In the genomic region with DNA sequence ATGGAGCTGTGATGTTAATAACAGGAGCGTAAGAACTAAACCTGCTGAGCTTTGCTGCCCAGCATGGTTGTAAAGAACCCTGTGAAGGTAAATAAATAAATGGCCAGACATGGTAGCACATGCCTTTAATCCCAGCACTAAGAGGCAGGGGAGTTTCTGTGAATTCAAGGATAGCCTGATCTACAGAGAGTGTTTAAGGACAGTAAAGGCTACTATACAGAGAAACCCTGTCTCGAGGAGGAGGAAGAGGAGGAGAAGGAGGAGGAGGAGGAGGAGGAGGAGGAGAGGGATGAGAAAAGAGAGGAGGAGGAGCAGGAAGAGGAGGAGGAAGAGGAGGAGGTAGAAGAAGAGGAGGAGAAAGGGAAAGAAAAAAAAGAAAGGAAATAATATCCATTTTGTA, we compare ENCODE assay signal across 8 mouse cellular contexts. TPM values are rescaled to one million over a fixed set of nuclear protein-coding genes. Genes with fewer than 3 reads are reported as not detected.
DNase-seq lines count a peak whose midpoint lies in the region; ATAC-seq and TF ChIP-seq lines count a peak whose summit lies in the region.

No protein-coding gene starts in this region.

- no peaks in the 10 kb centered on the region for H3K9me3 ChIP-seq in embryonic facial prominence, embryonic 14.5 days (ENCODE audit: control insufficient read depth, low read length)
- H3K9me3 ChIP-seq in limb, embryonic 10.5 days (replicated peaks), result no peaks in the 10 kb centered on the region
- H3K9me3 ChIP-seq in neural tube, embryonic 15.5 days (replicated peaks), result no peaks in the 10 kb centered on the region

- WGBS in embryonic facial prominence, embryonic 14.5 days, result 42% methylated on average over 2 of the region's 2 CpGs
- WGBS in limb, embryonic 10.5 days, result 43% methylated on average over 2 of the region's 2 CpGs
- 26% methylated on average over 2 of the region's 2 CpGs for WGBS in neural tube, embryonic 15.5 days

- H3K4me1 ChIP-seq in embryonic facial prominence, embryonic 14.5 days (ENCODE audit: control insufficient read depth, insufficient read depth, low read length), result peaks cover 7% of the 10 kb centered on the region; the same call in 1 of the 2 replicates
- H3K4me1 ChIP-seq in limb, embryonic 10.5 days, result peaks cover 20% of the 10 kb centered on the region
- H3K4me1 ChIP-seq in neural tube, embryonic 15.5 days, result peaks cover 21% of the 10 kb centered on the region

- peak overlapping the region; percentile 85 for H3K4me3 ChIP-seq in layer of hippocampus, adult 2 months
- peak overlapping the region; percentile 54 for H3K4me3 ChIP-seq in embryonic facial prominence, embryonic 14.5 days (ENCODE audit: low read depth, low read length)
- H3K4me3 ChIP-seq in limb, embryonic 10.5 days, result peak overlapping the region; percentile 68
- peak overlapping the region; percentile 62 for H3K4me3 ChIP-seq in neural tube, embryonic 15.5 days (replicated peaks)

- ATAC-seq in embryonic facial prominence, embryonic 14.5 days (ENCODE audit: low read depth), result no peak
- no peak for ATAC-seq in neural tube, embryonic 15.5 days (ENCODE audit: low FRiP score)
- ATAC-seq in frontal cortex, adult (ENCODE audit: low TSS enrichment), result no peak

- peak overlapping the region; percentile 67 for H3K9ac ChIP-seq in embryonic facial prominence, embryonic 14.5 days (ENCODE audit: low read depth, low read length)
- H3K9ac ChIP-seq in neural tube, embryonic 15.5 days (replicated peaks), result peak overlapping the region; percentile 75

- no peak for TF ChIP-seq CTCF in layer of hippocampus, adult 2 months (conservative IDR thresholded peaks at IDR 0.05)

- no peak for DNase-seq in layer of hippocampus, adult 2 months (ENCODE audit: low spot score in 2 of 2)
- DNase-seq in layer of hippocampus, postnatal 25 days (ENCODE audit: extremely low spot score in 1 of 2, low spot score in 1 of 2), result no peak
- no peak for DNase-seq in embryonic facial prominence, embryonic 14.5 days (ENCODE audit: low spot score)
- no peak for DNase-seq in limb, embryonic 10.5 days (ENCODE audit: low spot score)
- DNase-seq in spleen, postnatal 4 days (ENCODE audit: low spot score in 2 of 2), result no peak
- no peak for DNase-seq in layer of hippocampus, postnatal 14 days (ENCODE audit: low spot score in 2 of 2)

- no peaks in the 10 kb centered on the region for H3K27me3 ChIP-seq in embryonic facial prominence, embryonic 14.5 days (replicated peaks; ENCODE audit: control insufficient read depth, insufficient read depth, low read length)
- no peaks in the 10 kb centered on the region for H3K27me3 ChIP-seq in limb, embryonic 10.5 days (ENCODE audit: low read depth, poor library complexity, severe bottlenecking)
- no peaks in the 10 kb centered on the region for H3K27me3 ChIP-seq in neural tube, embryonic 15.5 days (replicated peaks)

- peak overlapping the region; percentile 83 for H3K4me2 ChIP-seq in embryonic facial prominence, embryonic 14.5 days (ENCODE audit: low read depth, low read length)
- H3K4me2 ChIP-seq in neural tube, embryonic 15.5 days, result peak overlapping the region; percentile 95

- no peaks in the 10 kb centered on the region for H3K36me3 ChIP-seq in embryonic facial prominence, embryonic 14.5 days (ENCODE audit: control insufficient read depth, insufficient read depth, low read length)
- peaks cover 5% of the 10 kb centered on the region; the same call in 1 of the 2 replicates for H3K36me3 ChIP-seq in limb, embryonic 10.5 days
- H3K36me3 ChIP-seq in neural tube, embryonic 15.5 days, result no peaks in the 10 kb centered on the region

- H3K27ac ChIP-seq in layer of hippocampus, adult 2 months, result peak overlapping the region; percentile 76
- H3K27ac ChIP-seq in embryonic facial prominence, embryonic 14.5 days (replicated peaks; ENCODE audit: low read depth, low read length), result peak overlapping the region; percentile 65
- peak overlapping the region; percentile 83 for H3K27ac ChIP-seq in limb, embryonic 10.5 days
- H3K27ac ChIP-seq in neural tube, embryonic 15.5 days (replicated peaks), result peak overlapping the region; percentile 80

RNA-seq across cellular contexts. Expression of gene Rsg1, which starts 0.4 kb away (rescaled TPM):
- total RNA-seq in layer of hippocampus, adult 2 months (2021), result 1 to 10 TPM; 2.5 to 5.4 TPM
- 1 to 10 TPM; 2.7 to 4.0 TPM for total RNA-seq in layer of hippocampus, postnatal 25 days (2021)
- polyA plus RNA-seq in embryonic facial prominence, embryonic 14.5 days (2014; fragmentation: Nextera tagmentation; extraction: Ambion mirVana), result 5.1 and 5.2 TPM in 2 replicates
- 5.8 and 8.4 TPM in 2 replicates for polyA plus RNA-seq in limb, embryonic 10.5 days (2016; fragmentation: Nextera tagmentation; extraction: Ambion mirVana)
- 8.9 and 9.0 TPM in 2 replicates for polyA plus RNA-seq in neural tube, embryonic 15.5 days (2015; fragmentation: Nextera tagmentation; extraction: Ambion mirVana)
- total RNA-seq in layer of hippocampus, postnatal 14 days (2021), result 1 to 10 TPM; 2.8 to 3.1 TPM

RNA-seq across cellular contexts. Expression of gene Arhgef19, which starts 26.0 kb away (rescaled TPM):
- total RNA-seq in layer of hippocampus, adult 2 months (2021), result 10 to 100 TPM; 15.5 to 16.2 TPM
- 10 to 100 TPM; 15.1 to 21.6 TPM for total RNA-seq in layer of hippocampus, postnatal 25 days (2021)
- 17.4 and 17.7 TPM in 2 replicates for polyA plus RNA-seq in embryonic facial prominence, embryonic 14.5 days (2014; fragmentation: Nextera tagmentation; extraction: Ambion mirVana)
- polyA plus RNA-seq in limb, embryonic 10.5 days (2016; fragmentation: Nextera tagmentation; extraction: Ambion mirVana), result 3.7 and 4.7 TPM in 2 replicates
- polyA plus RNA-seq in neural tube, embryonic 15.5 days (2015; fragmentation: Nextera tagmentation; extraction: Ambion mirVana), result 1.3 and 3.8 TPM in 2 replicates
- 10 to 100 TPM in 1 of 2 experiments, 1 to 10 TPM in 1; 9.7 to 11.7 TPM for total RNA-seq in layer of hippocampus, postnatal 14 days (2021)
